Mouse (Mus musculus) adrenal gland, postnatal 10 days (tissue): Measurements from ENCODE around the gene Tlcd2. TPM values are rescaled to one million over a fixed set of nuclear protein-coding genes. Genes with fewer than 3 reads are reported as not detected.
"Not testable (repeated sequence)": the region's sequence is repeated elsewhere in the genome, so short reads cannot be mapped to it uniquely, and the experiment has no call there.

Source experiments
- DNase-seq: peaks from one replicate; pipeline ENCODE4 v3.0.0; 2021; ENCODE audit warnings: mixed read lengths
- total RNA-seq, 2 experiments: library from RNA; stranded (reverse); gene quantifications; 2 replicates each; pipeline ENCODE4 v1.2.3; 2021

Tlcd2 gene
- total RNA-seq, 2 experiments from 2014 or later, result 20.9 to 24.6 TPM

DNA sequence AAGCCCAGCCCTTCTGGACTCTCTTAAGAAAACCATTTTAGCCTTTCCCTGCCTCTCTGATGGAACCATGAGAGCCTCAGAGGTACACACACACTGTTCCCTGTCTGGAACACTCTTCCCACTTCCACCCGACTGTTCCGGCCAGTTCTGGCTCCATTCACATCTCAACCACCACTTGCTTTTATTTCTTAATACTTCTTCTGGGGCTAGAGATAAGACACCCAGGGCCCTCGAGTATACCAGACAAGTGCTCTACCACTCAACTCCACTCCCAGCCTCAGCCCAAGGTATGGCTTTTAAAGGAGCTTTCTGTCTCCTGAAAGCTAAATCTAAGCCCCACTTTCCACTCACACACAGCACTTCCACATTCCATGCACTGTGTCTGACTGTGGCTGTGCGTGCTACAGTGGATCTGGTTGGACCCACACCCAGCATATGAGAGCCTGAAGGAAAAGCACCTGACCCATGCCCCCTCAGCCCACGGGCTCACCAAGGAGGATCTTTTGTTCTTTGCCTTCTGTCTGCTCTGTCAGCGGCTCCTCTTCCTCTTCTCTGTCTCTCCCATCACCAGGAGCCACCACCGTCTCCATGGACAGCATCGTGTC, 11.1 kb upstream of the Tlcd2 start:
- DNase-seq, result no peak

GRCm38 (mm10) chr11:75450936-75451335, 10.6 kb upstream of the Tlcd2 start:
- DNase-seq, result no peak

DNA sequence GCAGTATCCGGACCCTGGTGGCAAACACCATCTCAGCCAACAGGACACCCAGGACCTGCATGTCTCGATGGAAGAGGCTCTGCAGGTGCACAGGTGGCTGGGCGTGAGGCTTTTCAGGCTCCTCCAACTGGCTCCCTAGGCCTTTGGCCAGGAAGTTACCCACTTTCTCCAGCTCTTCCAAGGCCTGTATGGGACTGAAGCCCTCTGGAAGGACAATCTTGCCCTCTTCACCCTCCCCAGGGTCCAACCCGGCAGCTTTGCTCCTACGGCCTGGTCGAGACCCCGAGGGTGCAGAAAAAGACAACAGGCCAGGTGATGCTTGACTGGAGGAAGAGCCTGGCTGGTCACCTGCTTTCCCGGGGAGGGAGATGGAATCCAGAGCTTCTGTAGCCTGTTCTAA, 9.4 kb upstream of the Tlcd2 start:
- DNase-seq, result no peak

- no peak for DNase-seq
Measured at GRCm38 (mm10) chr11:75452812-75453557, 8.5 kb upstream of the Tlcd2 start.

DNA sequence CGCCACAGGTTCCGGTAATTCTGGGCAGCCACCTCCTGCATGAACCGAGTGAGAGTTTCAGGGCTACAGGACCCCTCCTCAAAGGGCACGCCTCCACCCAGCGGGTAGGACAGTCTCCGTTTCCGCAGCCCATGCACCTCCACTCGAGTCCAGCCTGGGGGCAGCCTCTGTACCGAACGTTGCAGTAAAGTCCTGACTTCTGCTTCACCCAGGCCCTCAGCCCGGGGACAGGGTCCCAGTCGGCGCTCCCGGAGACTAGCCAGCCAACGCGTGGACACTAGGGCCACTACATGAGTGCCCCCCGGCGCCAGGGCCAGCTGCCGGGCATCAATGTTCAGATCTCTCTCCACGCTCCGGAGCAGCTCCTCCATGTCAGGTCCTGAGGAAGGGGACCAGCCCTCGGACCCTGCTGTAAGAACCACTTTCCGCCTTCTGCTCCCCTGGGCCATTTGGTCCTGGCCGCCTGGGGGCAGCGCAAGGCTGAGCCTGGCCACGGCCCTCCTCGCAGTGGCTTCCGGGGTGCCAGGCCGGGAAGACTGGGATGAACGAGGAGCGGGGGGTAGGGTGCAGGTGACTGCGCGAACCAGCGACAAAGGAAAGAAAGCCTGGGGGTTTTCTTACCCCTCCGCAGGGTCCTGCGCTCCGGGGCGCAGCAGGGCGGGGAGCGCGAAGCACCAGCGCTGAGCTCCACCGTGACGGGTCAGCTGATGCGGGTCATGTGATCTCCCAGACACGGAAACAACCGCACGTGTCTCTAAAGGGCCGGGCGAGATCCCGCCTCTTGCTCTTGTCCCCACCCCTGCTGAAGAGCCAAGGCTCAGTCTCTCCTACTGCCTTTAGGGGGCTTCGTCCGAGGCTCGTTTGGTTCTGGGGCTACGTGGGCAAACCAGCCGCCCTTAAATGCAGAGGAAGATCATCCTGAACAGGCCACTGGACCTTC, 7.3 kb upstream of the Tlcd2 start, which contains the start of gene Wdr81:
Gene Wdr81 (minus strand): TSS at position 727 of the 940 bp plus-strand sequence.
- peak; percentile 92 for DNase-seq

DNA sequence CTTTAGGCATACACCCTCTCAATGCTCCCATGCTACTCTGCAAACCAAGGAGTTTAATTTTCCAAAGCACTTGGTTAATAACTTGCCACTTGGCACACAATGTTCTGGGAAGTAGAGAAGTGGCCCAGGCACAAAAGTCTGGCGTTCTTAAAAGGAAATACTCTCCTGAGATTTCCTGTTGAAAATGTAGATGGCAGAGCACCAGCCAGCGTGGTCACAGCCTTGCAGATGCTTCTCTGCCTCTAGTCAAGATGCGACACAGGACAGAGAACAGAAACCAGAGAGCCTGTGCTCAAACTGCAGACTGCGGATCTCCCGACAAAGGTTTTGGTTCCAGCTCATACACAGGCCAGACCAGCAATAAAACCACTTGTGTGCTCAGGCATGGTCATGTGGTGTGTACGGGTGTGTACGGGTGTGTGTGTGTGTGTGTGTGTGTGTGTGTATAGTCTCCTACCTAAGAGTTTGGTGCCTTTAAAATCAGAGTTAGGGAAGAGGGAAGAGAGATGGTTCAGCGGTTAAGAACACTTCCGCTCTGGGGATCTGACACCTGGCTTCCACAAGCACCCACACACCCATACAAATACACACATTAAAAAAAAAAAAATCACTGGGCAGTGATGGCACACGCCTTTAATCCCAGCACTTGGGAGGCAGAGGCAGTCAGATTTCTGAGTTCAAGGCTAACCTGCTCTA, 6.3 kb upstream of the Tlcd2 start:
- peak; percentile 29 for DNase-seq

GRCm38 (mm10) chr11:75455971-75456370, 5.5 kb upstream of the Tlcd2 start:
- not testable (repeated sequence) for DNase-seq

DNA sequence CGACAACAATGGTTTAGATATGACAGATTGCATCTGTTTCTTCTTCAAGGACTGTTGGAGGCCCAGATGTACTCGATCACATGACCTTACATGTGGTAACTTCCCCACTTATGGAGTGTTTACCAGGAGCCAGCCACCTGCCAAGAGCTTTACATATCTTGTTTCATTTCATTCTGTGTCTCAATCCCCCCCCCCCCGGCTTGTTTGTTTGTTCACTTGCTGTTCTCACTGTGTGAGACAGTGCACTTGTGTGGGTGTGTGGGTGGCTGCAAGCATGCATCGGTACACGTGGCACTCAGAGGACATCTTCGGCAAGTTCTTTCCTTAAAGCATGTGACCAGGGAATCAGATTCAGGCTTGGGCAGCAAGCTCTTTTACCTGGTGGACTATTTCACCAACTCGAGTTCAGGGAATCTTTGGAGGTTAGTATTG, 5.1 kb upstream of the Tlcd2 start:
- DNase-seq, result no peak

- peak; percentile 43 for DNase-seq
Measured at GRCm38 (mm10) chr11:75458169-75458568, 3.3 kb upstream of the Tlcd2 start.

GRCm38 (mm10) chr11:75458628-75459041, 2.9 kb upstream of the Tlcd2 start:
- DNase-seq, result peak; percentile 44

DNA sequence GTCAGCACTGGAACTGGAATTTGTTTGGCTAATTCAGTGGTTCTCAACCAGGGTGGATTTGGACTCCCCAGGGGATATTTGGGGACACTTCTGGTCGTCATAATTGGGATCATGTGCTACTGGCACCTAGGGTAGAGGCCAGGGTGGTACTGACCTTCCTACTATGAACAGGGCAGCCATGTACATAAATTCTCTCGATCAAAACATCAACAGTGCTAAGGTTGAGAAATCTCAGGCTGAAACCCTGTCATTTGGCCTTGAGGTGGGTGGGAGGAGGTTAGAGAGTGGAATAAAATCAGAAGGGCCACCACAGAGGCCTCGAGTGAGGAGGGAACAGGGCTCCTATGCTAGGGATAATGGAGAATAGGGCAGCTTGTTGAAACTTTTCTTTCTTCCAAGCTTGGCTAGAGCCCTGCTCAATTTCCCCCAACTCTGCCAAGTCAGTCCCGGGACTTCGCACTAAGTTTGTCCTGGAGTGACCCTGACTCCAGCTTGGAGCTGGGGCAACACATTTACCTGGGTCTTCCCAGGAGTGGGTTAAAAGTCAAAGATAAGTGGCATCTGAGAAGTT, 2.3 kb upstream of the Tlcd2 start:
- peak; percentile 62 for DNase-seq

- DNase-seq, result no peak
Measured at GRCm38 (mm10) chr11:75459751-75460102, 1.8 kb upstream of the Tlcd2 start.

DNA sequence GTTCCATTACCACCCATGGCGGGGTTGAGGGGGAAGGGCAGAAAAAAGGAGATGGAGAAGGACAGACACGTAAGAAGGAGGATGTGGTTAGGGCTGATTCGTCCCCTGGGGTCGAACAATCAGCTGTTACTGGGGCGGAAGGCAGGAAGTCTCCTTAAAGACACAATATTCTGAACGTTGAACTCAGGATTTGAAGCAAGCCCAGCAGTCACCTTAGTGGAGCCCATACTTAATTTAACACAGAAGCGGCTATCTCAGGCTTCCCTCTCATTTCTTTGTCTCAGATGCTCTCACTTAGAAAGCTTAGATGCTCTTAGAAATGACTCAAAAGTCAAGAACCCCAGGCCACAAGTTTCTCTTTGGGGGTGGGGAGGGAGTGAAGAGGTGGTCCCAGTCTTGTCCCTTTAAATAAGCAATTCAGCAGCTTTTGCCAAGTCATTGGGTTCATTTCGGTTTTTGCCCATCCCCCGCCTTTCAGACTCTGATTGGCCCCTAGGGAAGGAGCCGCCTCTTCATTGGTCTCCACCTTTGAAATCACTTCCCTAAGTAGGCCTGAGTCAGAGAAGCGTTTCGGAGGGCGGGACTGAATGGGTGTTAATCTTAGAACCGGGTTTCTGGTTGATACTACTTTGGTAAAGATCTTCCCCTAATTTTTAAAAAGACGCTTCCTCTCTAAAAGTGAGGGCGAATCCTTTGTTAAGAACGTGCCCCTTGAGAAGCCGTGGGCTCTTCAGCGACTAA, 1.2 kb upstream of the Tlcd2 start:
- peak; percentile 92 for DNase-seq

- no peak for DNase-seq
Measured at GRCm38 (mm10) chr11:75461743-75462252, 283 bp downstream of the Tlcd2 start.

- DNase-seq, result peak; percentile 92
Measured at GRCm38 (mm10) chr11:75462253-75462783, 803 bp downstream of the Tlcd2 start.

- DNase-seq, result peak; percentile 97
Measured at GRCm38 (mm10) chr11:75462865-75463336, 1.4 kb downstream of the Tlcd2 start.

DNA sequence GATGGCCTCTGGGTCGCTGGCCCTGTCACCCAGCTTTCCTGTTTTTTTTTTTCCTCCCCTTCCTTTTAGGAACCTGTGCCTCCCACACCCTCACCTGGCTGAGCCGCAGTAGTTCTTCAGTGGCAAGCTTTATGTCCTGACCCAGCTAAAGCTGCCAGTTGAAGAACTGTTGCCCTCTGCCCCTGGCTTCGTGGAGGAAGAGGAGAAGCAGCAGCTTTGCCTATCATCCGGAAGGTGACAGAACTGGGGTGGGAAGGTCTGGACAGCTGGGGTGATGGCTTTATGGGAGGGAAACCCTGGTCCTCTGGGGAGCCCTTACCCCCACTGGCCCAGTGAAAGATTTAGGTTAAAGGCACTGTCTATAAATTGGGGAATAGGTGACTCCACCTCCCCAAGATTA, 2.1 kb downstream of the Tlcd2 start:
- DNase-seq, result no peak

DNA sequence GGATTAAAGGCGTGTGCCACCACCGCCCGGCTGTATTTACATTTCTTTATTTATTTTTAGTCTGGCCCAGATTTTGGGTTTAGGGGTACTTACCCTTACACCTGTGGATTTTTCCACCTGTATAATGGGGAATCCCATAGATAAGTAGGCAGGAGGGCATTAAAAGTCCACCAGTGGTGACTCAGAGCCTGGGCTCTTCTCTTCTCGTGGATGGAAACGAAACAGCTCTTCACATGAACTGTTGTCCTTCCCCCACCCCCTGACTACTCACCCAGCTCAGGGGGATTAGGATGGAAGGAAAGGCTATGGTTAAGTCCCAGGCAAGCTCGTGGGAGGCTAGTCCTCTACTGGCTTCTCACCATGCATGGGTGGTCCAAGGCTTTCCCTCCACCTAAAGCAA, 2.9 kb downstream of the Tlcd2 start:
- no peak for DNase-seq

- DNase-seq, result no peak
Measured at GRCm38 (mm10) chr11:75465051-75465450, 3.5 kb downstream of the Tlcd2 start.
